Mouse (Mus musculus): Measurements from ENCODE around the gene Rhpn2. TPM values are rescaled to one million over a fixed set of nuclear protein-coding genes. Genes with fewer than 3 reads are reported as not detected.
"Not testable (repeated sequence)": the region's sequence is repeated elsewhere in the genome, so short reads cannot be mapped to it uniquely, and the experiment has no call there.

The Rhpn2 gene
- 2.8 and 2.9 TPM in 2 replicates for polyA plus RNA-seq (2015; fragmentation: Nextera tagmentation; extraction: Ambion mirVana)

- peaks cover 27% of the 10 kb centered on the region for H3K27me3 ChIP-seq
- under 1% methylated on average over 49 of the region's 52 CpGs for WGBS
These were observed at the start of gene Rhpn2 for GRCm38 (mm10) chr7:35333692-35334526. TSS of gene Rhpn2 (plus strand) at chr7:35334170.

GRCm38 (mm10) chr7:35293464-35293863, 40.5 kb upstream of the Rhpn2 start:
- Histone ChIP-seq H3K27ac (no peak overlapping the region), H3K4me2 (no peak overlapping the region), H3K4me3 (no peak overlapping the region), H3K27me3 (no peaks in the 10 kb centered on the region), H3K36me3 (peaks cover 80% of the 10 kb centered on the region), H3K4me1 (no peaks in the 10 kb centered on the region), H3K9me3 (no peaks in the 10 kb centered on the region), H3K9ac (no peak overlapping the region)
- WGBS: 91% methylated on average over 13 of the region's 13 CpGs
- ATAC-seq (ENCODE audit: insufficient number of reproducible peaks, low FRiP score, low TSS enrichment, low read depth): 0 out of 2 replicates have a peak, but pooled peaks have one; percentile 48

More at GRCm38 (mm10) chr7:35333692-35334526, at the start of gene Rhpn2:
- H3K4me2 ChIP-seq: peak within 1 kb of the TSS; percentile 99
- H3K9ac ChIP-seq: peak within 1 kb of the TSS; percentile 54
- no peaks in the 10 kb centered on the region for H3K9me3 ChIP-seq
- peak within 1 kb of the TSS; percentile 62 for H3K4me3 ChIP-seq
- ATAC-seq (ENCODE audit: insufficient number of reproducible peaks, low FRiP score, low TSS enrichment, low read depth): peak; percentile 99
- H3K4me1 ChIP-seq: peaks cover 24% of the 10 kb centered on the region
- H3K27ac ChIP-seq: peak within 1 kb of the TSS; percentile 57; the same call in 1 of the 2 replicates
- H3K36me3 ChIP-seq: no peaks in the 10 kb centered on the region

DNA sequence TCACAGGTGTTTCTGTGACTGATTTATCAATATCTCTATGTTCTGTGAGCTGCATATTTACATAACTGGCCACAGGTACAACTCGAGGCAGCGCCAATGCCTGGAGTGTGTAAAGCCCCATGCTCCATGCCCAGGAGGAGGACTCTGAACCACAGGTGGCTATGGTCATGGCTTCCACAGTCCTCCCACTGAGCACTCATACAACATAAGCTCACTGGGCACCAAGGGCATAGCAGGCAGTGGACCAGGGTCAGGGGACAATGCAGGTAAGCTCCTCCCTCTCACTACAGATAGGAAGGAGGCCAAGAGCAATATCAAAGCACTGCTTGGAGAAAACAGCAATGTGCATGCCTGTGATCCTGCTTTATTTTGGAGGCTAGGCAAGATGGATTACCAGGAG, 38.3 kb upstream of the Rhpn2 start:
- Histone ChIP-seq H3K4me2 (no peak overlapping the region), H3K9ac (no peak overlapping the region), H3K36me3 (peaks cover 72% of the 10 kb centered on the region), H3K4me1 (no peaks in the 10 kb centered on the region), H3K9me3 (no peaks in the 10 kb centered on the region), H3K4me3 (no peak overlapping the region), H3K27me3 (no peaks in the 10 kb centered on the region), H3K27ac (no peak overlapping the region)
- ATAC-seq (ENCODE audit: insufficient number of reproducible peaks, low FRiP score, low TSS enrichment, low read depth): no peak
- WGBS: 93% methylated on average over 2 of the region's 2 CpGs

GRCm38 (mm10) chr7:35297886-35298285, 36.1 kb upstream of the Rhpn2 start:
- Histone ChIP-seq H3K4me2 (no peak overlapping the region), H3K4me3 (no peak overlapping the region), H3K4me1 (no peaks in the 10 kb centered on the region), H3K36me3 (peaks cover 70% of the 10 kb centered on the region), H3K27me3 (no peaks in the 10 kb centered on the region), H3K9me3 (no peaks in the 10 kb centered on the region), H3K27ac (no peak overlapping the region), H3K9ac (no peak overlapping the region)
- 91% methylated on average over 5 of the region's 5 CpGs for WGBS
- no peak for ATAC-seq (ENCODE audit: insufficient number of reproducible peaks, low FRiP score, low TSS enrichment, low read depth)

DNA sequence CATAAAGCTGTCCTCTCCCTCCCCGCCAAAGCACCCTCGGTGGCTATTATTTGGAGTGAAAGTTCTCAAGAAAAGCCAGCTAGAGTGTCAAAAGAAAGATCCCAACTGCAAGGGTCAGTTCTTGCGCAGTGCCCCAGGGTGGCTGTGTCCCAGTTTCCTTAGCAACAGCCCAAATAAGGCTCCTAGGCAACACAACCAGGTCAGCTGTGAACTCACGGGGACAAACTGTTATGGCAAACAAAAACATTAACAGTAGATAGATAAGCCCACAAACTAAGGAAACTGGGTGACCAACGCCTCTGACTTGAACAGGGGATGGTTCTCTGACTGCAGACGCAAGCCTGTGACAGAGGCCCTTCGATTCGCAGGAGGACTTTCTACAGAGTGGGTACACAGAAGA, 34.3 kb upstream of the Rhpn2 start:
- H3K9ac ChIP-seq: no peak overlapping the region
- H3K9me3 ChIP-seq: no peaks in the 10 kb centered on the region
- no peak overlapping the region for H3K27ac ChIP-seq
- ATAC-seq (ENCODE audit: insufficient number of reproducible peaks, low FRiP score, low TSS enrichment, low read depth): no peak
- no peak overlapping the region for H3K4me3 ChIP-seq
- no peaks in the 10 kb centered on the region for H3K27me3 ChIP-seq
- 78% methylated on average over 8 of the region's 8 CpGs for WGBS
- H3K4me2 ChIP-seq: no peak overlapping the region
- H3K4me1 ChIP-seq: no peaks in the 10 kb centered on the region
- H3K36me3 ChIP-seq: peaks cover 63% of the 10 kb centered on the region

GRCm38 (mm10) chr7:35300792-35301191, 33.2 kb upstream of the Rhpn2 start:
- no peaks in the 10 kb centered on the region for H3K4me1 ChIP-seq
- H3K36me3 ChIP-seq: peaks cover 62% of the 10 kb centered on the region
- H3K4me3 ChIP-seq: no peak overlapping the region
- no peak overlapping the region for H3K4me2 ChIP-seq
- no peak overlapping the region for H3K9ac ChIP-seq
- no peaks in the 10 kb centered on the region for H3K27me3 ChIP-seq
- no peaks in the 10 kb centered on the region for H3K9me3 ChIP-seq
- H3K27ac ChIP-seq: no peak overlapping the region
- ATAC-seq (ENCODE audit: insufficient number of reproducible peaks, low FRiP score, low TSS enrichment, low read depth): no peak

DNA sequence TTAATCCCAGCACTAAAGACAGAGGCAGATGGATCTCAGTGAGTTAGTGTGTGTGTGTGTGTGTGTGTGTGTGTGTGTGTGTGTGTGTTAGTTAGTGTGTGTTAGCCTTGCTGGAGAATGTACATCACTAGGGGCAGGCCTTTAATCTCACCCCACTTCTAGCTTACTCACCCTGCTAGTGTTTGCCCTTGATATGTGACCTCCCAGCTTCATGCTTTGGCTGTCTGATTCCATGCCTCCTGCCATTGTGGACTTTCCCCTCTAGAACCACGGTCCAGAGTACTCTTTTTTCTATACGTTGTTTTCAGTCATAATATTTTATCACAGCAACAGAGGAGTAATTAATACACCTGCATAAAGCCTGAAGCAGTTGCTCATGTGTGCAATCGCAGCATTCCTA, 22.8 kb upstream of the Rhpn2 start:
- ATAC-seq (ENCODE audit: insufficient number of reproducible peaks, low FRiP score, low TSS enrichment, low read depth): no peak

DNA sequence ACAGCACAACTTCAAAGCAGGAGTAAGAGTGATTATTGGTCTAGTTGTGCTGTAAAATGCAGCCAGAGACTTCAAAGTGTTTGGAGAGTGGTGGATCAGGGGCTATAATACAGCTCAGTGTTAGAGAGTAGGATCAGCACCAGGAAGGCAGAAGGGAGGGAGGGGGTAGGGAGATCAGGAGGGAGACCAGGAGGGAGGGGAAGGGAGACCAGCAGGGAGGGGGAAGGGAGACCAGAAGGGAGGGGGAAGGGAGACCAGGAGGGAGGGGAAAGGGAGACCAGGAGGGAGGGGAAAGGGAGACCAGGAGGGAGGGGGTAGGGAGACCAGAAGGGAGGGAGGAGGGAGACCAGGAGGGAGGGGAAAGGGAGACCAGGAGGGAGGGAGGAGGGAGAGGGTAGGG, 19.8 kb upstream of the Rhpn2 start:
- H3K27me3 ChIP-seq: no peaks in the 10 kb centered on the region
- no peak overlapping the region for H3K27ac ChIP-seq
- H3K36me3 ChIP-seq: peaks cover 11% of the 10 kb centered on the region
- H3K4me3 ChIP-seq: no peak overlapping the region
- H3K9me3 ChIP-seq: no peaks in the 10 kb centered on the region
- H3K4me2 ChIP-seq: no peak overlapping the region
- peaks cover 9% of the 10 kb centered on the region for H3K4me1 ChIP-seq
- ATAC-seq (ENCODE audit: insufficient number of reproducible peaks, low FRiP score, low TSS enrichment, low read depth): no peak
- H3K9ac ChIP-seq: no peak overlapping the region

More for the DNA sequence above, 22.8 kb upstream of the Rhpn2 start:
- Histone ChIP-seq H3K27me3 (no peaks in the 10 kb centered on the region), H3K9ac (no peak overlapping the region), H3K4me2 (no peak overlapping the region), H3K9me3 (no peaks in the 10 kb centered on the region), H3K36me3 (peaks cover 41% of the 10 kb centered on the region), H3K27ac (no peak overlapping the region), H3K4me3 (no peak overlapping the region), H3K4me1 (no peaks in the 10 kb centered on the region)
- WGBS: 90% methylated on average over 3 of the region's 3 CpGs

DNA sequence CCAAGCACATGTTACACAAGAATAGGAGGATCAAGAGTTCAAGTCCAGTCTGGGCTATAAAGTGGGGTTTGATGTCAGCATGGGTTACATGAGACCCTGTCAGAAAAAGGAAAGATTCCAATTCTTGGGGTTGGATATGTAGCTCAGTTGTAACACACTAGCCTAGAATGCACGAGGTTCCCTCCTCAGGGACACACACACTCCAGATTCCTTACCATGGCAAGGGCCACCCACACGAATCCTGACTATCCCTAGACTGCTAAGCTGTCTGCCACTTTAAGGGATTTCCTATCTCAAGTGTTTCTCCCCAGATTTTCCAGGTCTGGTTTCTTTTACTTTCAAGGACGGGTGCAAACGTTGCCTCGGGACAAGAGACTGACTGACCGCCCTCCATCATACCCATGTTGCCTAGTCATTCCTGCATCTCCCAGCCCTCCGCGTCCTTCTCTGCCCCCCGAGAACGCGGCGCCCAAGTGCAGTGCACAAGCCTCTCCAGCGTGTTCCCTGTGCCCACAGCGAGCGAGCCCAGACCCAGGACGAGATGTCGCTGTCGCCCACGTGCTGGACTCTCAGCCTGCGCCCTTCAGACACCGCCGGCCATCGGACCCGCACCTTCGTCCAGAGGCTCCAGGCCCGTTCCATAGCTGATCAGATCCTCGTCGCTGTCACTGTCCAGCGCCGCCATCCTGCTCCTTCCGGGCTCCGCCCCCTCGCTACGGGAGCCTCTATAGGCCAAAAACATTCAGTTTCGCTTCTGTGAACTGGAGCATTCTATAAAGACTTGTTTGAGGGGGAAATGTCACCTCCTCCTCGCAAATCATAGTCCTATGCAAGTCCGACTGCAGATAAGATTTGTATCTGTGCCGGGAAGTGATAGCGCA, 16.0 kb upstream of the Rhpn2 start, which contains the start of gene Gpatch1:
Gene Gpatch1, minus strand, starts transcription at position 712 of the 881 bp plus-strand sequence.
- ATAC-seq (ENCODE audit: insufficient number of reproducible peaks, low FRiP score, low TSS enrichment, low read depth): peak; percentile 65; the same call in 1 of the 2 replicates

GRCm38 (mm10) chr7:35319221-35319620, 14.7 kb upstream of the Rhpn2 start:
- peaks cover 14% of the 10 kb centered on the region for H3K4me1 ChIP-seq
- ATAC-seq (ENCODE audit: insufficient number of reproducible peaks, low FRiP score, low TSS enrichment, low read depth); H3K9me3 ChIP-seq; H3K4me3 ChIP-seq; H3K4me2 ChIP-seq; H3K27me3 ChIP-seq; H3K27ac ChIP-seq; H3K36me3 ChIP-seq; H3K9ac ChIP-seq: not testable (repeated sequence)
- 58% methylated on average over 3 of the region's 3 CpGs for WGBS

More for the DNA sequence above, 16.0 kb upstream of the Rhpn2 start, which contains the start of gene Gpatch1:
- Histone ChIP-seq H3K4me2 (peak within 1 kb of the TSS; percentile 62), H3K36me3 (no peaks in the 10 kb centered on the region), H3K27ac (peak within 1 kb of the TSS; percentile 61), H3K9me3 (no peaks in the 10 kb centered on the region), H3K27me3 (no peaks in the 10 kb centered on the region), H3K9ac (peak within 1 kb of the TSS; percentile 87), H3K4me1 (peaks cover 10% of the 10 kb centered on the region), H3K4me3 (peak within 1 kb of the TSS; percentile 96)
- WGBS: 2% methylated on average over 39 of the region's 39 CpGs

GRCm38 (mm10) chr7:35319755-35320154, 14.2 kb upstream of the Rhpn2 start:
- no peaks in the 10 kb centered on the region for H3K36me3 ChIP-seq
- no peaks in the 10 kb centered on the region for H3K27me3 ChIP-seq
- 73% methylated on average over 4 of the region's 4 CpGs for WGBS
- no peak overlapping the region for H3K4me3 ChIP-seq
- H3K4me1 ChIP-seq: peaks cover 14% of the 10 kb centered on the region
- H3K27ac ChIP-seq: no peak overlapping the region
- H3K9ac ChIP-seq: no peak overlapping the region
- no peak overlapping the region for H3K4me2 ChIP-seq
- H3K9me3 ChIP-seq: no peaks in the 10 kb centered on the region
- no peak for ATAC-seq (ENCODE audit: insufficient number of reproducible peaks, low FRiP score, low TSS enrichment, low read depth)

- Histone ChIP-seq H3K27ac (no peak overlapping the region), H3K36me3 (no peaks in the 10 kb centered on the region), H3K4me3 (no peak overlapping the region), H3K9ac (no peak overlapping the region), H3K9me3 (no peaks in the 10 kb centered on the region), H3K27me3 (no peaks in the 10 kb centered on the region), H3K4me2 (no peak overlapping the region), H3K4me1 (peaks cover 11% of the 10 kb centered on the region)
- 41% methylated on average over 3 of the region's 3 CpGs for WGBS
- no peak for ATAC-seq (ENCODE audit: insufficient number of reproducible peaks, low FRiP score, low TSS enrichment, low read depth)
These were observed 11.8 kb upstream of the Rhpn2 start for GRCm38 (mm10) chr7:35322161-35322560.
